Mouse (Mus musculus) mesoderm, embryonic 11.5 days (tissue): ENCODE results near the gene Synpr.
"Not testable (repeated sequence)": the region's sequence is repeated elsewhere in the genome, so short reads cannot be mapped to it uniquely, and the experiment has no call there.

Source experiments
- DNase-seq: peaks from one replicate; pipeline ENCODE4 v3.0.0-alpha.2; 2012; ENCODE audit warnings: low read depth, low spot score

Synpr gene

DNA sequence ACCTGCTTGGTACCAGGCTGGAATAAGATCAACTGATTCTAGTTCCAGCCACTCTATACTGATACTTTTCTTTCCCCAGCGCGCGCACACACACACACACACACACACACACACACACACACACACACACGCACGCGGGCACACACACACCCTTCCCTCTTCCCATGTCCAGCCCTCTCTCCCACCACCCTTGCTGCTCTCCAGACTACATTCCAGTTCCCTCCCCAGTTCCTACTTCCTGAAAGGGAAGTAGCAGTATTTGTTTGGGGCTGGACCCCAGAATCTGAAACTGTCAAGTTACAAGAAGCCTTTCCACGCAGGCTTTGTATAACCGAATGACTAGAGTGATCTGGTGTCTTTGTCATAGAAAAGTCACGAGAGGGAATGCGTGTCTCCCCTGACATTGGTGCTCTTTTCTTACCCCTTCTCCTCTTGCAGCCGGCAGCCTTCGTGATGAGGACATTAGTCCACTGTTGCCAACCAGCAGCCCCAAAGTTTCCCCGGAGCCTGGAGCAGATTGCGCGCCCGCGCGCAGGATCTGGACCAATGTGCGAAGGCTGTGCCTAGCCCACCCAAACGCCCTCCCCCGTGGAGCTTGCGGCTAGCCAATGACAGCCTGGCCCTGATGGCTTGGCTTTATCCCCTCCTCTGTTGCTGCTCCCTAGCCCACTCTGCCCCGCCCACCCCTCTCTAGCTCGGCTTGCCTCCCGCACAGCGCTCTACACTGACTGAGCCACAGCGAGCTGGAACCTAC, at the start of gene Synpr:
TSS of gene Synpr (plus strand) at position 690 of the 754 bp plus-strand sequence.
- peak; percentile 93 for DNase-seq

DNA sequence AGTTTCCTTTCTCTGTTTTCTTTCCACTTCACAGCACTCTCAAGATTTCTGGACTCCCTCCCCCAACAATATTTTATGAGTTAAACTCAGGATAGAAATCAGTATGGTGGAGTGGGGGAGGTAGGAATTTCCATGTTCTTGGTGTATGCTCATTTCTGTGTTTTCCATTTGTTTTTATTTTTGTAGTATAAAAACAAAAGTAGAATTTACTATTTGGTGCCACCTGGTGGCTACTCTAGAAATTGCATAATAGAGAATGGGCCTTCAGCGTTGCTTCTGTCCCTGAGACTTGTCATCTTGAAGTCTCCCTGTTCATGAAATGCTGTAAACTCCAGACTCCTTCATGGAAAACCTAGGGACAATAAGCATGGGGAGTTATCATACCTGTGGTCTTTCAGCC, 47.7 kb upstream of the Synpr start:
- DNase-seq: peak; percentile 30

DNA sequence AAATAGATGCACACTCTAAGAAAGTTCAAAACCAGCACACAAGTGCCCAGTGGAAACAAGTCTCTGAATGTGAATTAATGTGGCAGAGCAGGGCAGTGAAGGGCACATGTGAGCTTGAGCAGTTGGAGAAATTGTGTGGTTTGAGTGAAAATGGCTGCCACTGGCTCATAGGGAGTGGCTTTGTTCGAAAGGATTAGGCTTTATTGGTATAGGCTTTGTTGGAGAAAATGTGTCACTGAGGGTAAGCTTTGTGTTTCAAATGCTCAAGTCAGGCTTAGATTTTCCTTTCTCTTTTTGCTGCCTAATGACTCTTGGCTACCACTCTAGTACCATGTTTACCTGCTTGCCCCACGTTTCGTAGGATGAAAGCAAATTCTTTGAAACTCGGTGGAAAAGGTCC, 37.1 kb upstream of the Synpr start:
- DNase-seq: no peak

DNA sequence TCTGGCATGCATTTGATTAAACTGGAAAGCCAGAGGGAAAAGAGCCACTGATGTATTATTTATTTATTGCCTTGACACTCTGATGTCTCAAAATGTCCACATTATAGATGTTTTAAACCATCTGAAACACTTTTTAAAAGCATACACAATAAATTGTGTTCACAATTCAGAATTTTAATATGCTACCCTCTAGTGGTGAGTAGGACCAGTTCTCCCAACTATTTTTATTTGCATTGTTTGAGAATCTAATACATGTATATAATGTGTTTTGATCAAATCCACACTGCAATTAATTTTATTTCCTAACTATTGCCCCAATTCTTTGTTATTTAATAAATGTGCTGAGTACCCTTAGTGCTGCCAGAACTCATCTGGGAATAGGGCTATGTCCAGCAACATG, 35.2 kb upstream of the Synpr start:
- no peak for DNase-seq

DNA sequence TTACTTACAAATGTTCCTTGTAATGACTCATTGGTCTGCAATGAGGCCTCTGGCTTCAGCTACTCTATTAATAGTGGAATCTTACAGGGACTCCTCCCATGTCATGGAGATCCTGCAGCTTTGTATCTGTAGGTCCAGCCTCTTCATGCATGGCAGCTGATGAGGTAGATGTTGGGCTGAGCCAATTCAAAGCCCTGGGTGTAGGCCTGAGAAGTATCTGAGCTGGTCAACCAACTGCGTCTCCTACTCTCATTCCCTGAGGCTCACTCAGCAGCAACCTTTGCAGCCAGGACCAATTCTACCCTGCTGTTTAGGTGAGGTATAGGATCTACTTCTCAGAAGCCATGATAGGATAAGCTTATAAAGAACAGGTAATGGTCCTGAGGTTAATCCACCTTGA, 32.0 kb upstream of the Synpr start:
- no peak for DNase-seq

DNA sequence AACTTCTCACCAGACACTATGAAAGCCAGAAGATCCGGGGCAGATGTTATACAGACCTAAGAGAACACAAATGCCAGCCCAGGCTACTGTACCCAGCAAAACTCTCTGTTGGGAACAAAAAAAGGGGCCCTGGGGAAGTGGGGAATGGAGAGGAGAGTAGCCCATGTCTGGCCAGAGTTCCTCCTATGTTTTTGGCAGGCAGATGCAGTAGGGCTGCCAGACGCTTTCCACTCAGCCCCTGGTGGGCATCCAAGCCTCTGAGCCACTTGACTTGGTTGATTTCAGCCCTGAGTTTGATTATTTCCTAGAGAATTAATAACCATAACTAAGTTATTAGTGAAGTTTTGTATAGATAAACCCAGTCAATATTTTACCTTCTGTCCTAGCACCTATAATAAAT, 29.8 kb upstream of the Synpr start:
- DNase-seq: not testable (repeated sequence)

DNA sequence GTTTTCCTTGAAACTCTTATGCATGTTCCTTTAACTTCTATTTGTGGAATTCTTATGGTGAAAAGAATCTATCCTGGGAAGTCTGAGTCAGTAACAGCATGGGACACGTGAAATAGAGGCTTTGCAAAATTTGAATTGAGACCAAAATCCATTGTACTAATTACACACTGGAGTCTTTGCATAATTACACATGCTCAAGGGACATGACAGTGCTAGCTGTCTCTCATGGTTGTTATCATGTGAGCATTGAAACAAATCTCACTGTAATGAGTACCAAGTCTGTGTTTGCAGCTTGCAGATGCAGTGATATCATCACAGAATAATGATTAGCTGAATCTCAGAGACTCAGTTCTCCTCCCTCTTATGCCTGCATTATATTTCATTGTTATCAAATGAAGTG, 22.2 kb upstream of the Synpr start:
- DNase-seq: no peak

DNA sequence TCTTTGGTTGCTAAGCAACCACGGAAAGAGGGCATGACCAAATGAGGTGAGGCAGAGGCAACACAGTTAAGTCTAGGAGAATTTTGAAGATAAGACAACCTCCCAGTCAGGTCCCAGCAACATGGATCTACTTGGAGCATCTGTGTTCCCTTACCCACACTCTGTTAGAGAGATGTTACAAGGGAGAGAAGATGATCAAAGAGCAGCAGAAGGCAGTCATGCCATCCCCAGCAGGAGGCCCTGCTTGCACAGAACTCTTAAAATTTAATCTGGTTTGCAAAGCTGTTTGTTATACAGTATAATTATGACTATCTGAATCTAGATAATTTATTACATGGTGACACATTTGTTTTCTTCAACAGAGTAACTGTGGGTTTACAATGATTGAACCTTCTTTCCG, 18.2 kb upstream of the Synpr start:
- DNase-seq: no peak

DNA sequence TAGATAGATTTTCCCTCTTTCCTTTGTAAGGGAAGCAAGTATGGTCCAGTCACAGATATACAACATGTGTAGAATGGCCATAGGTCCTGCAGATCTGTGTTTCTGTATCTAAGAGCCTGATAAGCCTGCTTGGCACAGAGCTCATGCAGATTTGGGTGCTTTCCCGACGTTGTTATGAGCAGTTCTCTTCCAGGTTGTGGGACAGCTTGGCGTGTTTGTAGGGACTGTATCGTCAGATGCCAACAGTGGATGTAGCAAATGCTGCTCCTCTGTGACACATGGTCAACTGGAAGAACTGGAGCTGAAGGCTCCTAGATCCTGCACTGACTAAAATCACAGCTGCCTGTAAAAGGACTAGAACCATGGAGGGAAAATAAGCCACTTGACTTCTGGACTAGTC, 17.4 kb upstream of the Synpr start:
- DNase-seq: no peak

DNA sequence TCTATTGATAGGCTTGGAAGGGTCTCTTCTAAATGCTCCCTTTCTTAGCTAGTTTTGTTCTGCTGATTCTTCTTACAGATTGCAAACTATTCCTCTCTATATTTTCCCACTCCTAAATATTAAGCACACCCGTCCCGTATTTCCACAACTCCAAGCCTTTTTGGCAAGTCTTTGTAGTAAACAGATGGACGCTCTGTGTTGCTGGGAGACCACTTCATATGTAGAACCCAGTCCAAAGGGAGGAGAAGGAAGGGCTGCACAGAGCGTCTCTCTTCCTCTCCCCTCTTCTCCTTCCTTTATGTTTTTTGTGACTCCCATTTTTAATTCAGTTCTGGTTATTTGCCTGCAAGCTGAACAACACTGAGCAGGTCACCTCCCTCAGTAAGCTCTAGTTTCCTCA, 1.4 kb upstream of the Synpr start:
- DNase-seq: no peak

DNA sequence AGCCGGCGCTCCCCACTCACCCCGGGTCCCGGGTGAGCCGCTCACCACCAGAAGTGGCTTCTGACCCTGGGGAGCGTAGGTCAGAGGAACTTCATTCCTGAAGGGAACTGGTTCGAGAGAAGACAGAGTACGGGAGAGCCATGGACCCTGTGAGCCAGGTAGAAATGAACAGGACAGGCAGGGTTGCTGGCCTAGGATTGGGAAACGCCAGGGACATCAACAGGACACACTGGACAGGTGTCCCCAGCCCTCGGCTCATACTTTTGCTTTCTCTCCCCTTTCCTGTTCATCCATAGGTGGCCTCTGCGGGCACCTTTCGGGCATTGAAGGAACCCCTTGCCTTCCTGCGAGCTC, 242 bp downstream of the Synpr start:
- DNase-seq: no peak

DNA sequence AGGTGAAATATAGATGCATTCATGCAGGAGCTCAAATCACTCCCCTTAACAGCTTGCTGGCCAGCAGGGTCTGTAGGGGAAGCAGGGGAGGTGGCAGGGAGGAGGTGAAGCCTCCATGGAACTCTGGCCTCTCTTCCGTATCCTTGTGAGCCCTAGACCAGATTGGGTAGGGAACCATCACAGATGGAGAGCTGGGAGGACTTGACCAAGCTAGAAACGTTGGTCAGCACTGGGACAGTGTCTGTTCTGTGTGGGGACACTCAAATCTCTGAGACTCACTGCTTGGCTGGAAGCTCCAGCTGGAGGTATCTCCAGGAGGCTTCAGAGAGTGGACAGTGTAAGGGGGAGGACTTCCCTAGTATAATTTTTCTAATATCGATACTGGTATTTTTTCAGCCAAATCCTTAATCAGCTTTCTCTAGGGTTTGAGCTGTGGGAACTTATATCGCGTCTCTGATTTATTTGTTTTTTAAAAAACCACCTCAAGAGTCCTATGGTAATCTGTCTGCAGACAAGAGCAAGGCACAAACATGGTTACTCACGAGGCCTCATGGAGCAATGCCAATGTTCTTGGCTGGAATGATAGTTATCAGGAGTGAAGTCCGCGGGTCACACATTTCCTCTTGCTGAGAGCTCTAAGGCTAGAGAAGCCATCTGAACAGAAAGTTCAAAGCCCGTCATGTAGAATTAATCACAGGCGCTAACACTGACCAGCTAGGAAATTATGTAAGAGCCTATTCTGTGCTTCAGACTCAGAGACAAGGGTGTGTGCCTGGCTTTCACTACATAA, 956 bp downstream of the Synpr start:
- DNase-seq: no peak

DNA sequence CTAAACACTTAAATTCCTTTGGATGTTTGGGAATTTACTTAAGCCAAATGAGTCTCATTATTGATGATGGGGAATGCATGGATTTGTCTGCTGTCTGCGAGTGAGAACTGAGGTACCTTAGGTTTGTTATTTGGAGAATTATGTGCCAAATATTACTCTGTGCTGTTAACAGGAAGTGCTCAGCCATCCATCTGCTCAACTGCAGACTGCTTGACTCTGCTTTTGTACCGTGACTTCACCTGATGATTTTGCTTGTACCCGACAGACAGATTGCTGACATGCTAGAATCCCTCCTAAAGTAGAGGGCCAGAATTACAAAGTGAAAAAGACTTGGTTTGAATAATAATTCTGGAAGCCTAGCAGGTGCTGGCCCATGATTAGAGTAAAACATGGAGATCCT, 9.6 kb downstream of the Synpr start:
- DNase-seq: no peak

DNA sequence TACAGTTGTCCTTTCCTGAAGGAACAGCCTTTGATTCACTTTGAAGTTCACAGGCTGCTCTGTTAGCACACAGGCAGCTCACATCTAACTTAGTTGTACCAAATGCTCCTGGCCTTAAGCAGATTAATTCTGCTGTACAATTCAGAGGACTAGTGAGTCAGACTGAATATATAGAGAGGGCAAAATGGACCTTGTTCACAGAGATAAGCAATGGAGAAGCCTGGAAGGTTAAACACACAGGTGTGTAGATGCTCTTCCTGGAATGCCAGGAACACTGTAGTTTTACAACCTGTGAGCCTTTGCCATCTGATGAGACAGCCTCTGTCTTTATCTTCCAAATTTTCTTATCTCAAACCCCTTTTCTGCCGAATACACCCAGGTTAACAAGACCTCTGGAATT, 29.7 kb downstream of the Synpr start:
- no peak for DNase-seq

DNA sequence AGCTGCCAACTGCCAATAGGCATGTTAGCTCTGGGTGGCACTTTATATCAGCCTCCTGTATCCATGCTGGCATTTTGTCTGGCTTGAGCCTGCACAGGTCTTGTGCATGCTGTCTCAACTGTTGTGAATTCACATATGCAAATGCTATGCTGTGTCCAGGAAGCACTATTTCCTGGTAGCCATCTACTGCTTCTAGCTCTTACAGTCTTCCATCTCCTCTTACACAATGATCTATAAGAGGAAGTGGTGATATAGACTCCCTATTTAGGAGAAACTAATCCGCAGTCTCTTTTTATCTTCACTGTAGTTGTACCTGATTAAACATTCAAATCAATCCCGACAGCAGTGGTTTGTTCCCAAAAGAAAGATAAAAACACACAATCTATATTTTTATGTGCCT, 43.9 kb downstream of the Synpr start:
- no peak for DNase-seq

DNA sequence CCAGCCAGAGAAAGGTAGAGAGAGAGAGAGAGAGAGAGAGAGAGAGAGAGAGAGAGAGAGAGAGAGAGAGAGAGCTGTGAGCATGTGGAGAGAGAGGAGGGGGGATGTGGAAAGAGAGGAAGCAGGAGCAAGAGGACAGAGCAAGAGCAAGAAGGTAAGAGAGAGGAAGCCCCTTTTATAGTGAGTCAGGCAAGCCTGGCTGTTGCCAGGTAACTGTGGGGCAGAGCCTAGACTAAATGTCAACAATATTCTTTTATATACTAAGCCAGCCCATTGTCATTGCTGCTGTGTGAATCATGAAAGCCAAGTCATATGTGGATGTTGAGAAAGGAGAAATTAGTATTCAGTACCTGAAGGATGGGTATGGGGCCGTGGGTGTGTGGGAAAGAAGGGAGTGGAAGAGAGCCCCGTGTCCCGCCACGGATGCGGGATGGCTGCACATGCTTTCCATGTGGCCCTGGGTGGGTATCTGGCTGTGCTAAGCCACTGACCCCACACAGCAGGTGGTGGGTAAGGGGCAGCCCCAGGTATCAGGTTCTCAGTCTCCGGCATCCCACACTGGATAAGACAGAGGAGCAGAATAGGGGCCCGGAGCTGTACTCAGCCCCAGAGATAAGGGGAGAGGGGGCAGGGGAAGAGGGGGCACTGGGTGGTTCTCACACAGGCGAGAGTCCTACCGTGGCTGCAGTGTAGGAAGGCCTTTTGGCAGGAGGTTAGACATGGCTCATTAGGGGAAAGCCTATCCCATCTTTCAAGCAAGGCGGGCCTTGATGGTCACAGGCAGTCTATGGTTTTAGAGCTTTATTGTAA, 48.1 kb downstream of the Synpr start:
- no peak for DNase-seq

DNA sequence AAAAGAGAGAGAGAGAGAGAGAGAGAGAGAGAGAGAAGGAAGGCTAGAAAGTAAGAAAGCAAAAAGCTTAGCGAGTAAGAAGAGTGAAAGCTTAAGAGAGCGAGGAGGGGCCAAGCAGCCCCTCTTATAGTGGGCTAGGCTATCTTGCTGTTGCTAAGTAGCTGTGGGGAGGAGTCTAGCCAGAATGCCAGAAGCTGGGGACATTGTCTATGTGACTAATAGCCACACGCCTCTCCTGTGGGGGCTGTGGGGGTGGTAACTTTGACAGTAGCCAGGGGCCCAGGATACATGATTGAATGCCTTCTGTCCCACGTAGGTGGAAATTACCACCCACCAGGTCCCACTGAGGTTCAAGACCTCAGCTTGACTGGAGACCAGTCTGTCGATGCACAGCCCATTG, 48.8 kb downstream of the Synpr start:
- DNase-seq: no peak

DNA sequence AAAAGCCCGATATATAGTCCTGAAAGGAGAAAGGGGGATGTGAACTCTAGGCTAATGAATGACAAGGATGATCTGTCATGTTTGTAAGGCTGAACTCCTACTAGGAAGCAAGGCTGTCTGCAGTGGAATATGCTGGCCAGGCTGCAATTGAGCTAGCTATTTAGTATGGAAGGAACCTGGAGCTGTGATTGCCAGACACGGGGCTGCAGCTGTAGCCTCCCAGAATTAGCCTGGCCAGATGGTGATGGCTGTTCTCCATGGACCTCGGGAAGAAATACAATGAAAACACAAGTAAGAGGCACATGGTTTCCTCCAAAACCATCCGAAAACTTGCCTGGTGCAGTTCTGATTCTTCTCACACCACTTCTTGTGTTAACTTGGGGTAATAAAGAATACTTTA, 51.6 kb downstream of the Synpr start:
- DNase-seq: no peak

DNA sequence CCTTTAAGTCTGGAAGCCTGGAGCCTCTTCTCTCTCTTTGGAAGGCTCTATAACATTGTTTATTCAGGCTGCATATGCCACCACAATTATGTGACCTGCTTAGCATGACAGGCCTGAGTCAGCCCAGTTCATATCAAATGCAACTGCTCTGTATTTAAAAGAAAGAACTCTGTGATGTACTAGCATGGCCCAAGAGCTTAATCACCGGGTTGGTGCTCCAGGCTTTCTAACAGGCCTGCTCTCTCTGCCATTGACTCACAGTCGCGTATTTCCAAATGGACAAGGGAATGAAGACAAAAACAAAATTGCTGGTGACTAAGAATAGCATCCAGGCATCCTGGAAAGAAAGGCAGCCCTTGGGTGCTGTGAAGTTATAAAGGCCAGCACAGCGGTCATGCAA, 56.1 kb downstream of the Synpr start:
- DNase-seq: no peak

DNA sequence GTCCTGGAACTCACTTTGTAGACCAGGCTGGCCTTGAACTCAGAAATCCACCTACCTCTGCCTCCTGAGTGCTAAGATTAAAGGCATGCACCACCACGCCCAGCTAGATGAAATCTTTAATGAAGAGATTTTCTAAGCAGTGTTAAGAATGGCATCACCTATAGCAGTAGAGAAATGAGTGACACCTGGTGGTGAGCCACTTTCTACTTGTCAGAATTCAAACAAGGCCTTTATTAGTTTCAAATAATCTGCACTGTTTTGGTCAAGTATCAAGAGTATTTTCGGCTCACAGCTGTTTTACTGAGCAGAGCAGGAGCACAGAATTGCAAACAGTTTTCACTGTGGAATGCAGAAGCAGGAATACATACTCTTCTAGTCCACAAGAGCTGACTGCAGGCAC, 59.7 kb downstream of the Synpr start:
- DNase-seq: no peak

DNA sequence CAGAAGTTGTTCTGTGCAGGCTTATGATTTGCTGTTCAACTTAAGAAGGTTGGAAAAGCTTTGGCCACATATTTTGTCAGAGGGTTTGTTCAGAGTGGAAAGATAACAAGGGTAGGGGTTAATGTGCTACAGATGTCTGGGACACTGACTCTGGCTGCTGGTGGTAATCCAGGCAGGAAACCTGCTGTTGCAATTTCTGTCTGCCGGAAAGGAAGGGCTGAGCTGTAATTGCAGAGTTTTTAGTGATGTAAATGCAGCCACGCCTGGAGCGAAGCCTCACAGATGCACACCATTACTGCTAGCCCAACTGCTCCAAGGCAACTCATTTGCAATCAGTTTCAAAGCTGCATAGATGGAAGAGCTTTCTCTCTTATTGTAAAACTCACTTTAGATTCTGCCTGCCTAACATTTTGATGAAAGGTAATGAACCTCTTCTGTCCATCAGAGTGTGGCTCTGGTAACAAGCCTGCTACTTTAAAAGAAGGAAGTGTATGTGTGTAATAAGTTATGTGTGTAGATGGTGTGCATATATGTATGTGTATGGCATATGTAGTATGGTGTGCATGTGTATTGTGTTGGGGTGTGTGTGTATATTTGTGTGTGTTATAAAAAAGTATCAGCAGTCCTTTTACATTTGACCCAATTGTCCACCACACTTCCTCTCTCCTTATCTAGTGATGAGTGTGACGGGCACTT, 64.7 kb downstream of the Synpr start:
- DNase-seq: peak; percentile 36

DNA sequence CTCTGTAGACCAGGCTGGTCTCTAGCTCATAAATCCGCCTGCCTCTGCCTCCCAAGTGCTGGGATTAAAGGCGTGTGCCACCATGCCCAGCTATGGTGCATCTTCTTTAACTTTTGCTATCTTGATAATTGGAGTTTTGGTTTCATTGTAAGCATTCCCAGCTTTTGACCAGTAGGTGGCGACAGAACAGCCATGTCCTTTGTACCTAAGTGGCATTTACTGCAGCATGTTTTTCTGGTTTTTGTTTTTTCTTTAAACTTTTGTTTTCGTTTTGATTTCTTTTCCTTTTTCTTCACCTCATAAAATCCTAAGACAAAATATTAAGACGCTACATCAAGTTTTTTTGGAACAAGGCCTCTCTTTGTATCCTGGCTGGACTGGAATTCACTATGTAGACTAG, 69.6 kb downstream of the Synpr start:
- peak; percentile 48 for DNase-seq
